Mouse (Mus musculus) heart, embryonic 13.5 days (tissue): ENCODE measurements at regions not wholly inside any gene's neighbourhood (a gene's known extent, or its start where the extent isn't known, plus 50 kb on each side); places are given as distances from the start of the nearest gene placed in this dataset.

Experiments used
- ATAC-seq: fragments of 200-750 bp; cut with Nextera tagmentation; 2 replicates; pipeline ENCODE4 v1.8.0; 2017; ENCODE audit warnings: moderate TSS enrichment; ENCODE audit not compliant: insufficient number of reproducible peaks, low FRiP score, low TSS enrichment; ENCODE audit errors: extremely low read depth
- H3K27ac ChIP-seq: fragments of 300-500 bp; sonication (generic); replicated peaks from 2 replicates; pipeline ENCODE4 v1.5.1; 2015; ENCODE audit warnings: moderate library complexity, mild to moderate bottlenecking, inconsistent platforms
- H3K27me3 ChIP-seq: fragments of 300-500 bp; sonication (generic); replicated peaks from 2 replicates; pipeline ENCODE4 v1.6.1; 2015; ENCODE audit warnings: mild to moderate bottlenecking, inconsistent platforms
- H3K36me3 ChIP-seq: fragments of 300-500 bp; sonication (generic); 2 replicates; pipeline ENCODE4 v1.6.1; 2015; ENCODE audit warnings: mild to moderate bottlenecking, inconsistent platforms
- H3K4me1 ChIP-seq: fragments of 300-500 bp; sonication (generic); 2 replicates; pipeline ENCODE4 v1.6.1; 2015; ENCODE audit warnings: inconsistent platforms
- H3K4me2 ChIP-seq: fragments of 300-500 bp; sonication (generic); 2 replicates; pipeline ENCODE4 v1.6.1; 2015; ENCODE audit warnings: inconsistent platforms, mild to moderate bottlenecking, moderate library complexity
- H3K4me3 ChIP-seq: fragments of 300-500 bp; sonication (generic); 2 replicates; pipeline ENCODE4 v1.5.1; 2015; ENCODE audit warnings: moderate library complexity, mild to moderate bottlenecking, inconsistent platforms
- H3K9ac ChIP-seq: fragments of 300-500 bp; sonication (generic); 2 replicates; pipeline ENCODE4 v1.6.1; 2015; ENCODE audit warnings: inconsistent platforms, mild to moderate bottlenecking, moderate library complexity
- H3K9me3 ChIP-seq: fragments of 300-500 bp; sonication (generic); 2 replicates; pipeline ENCODE4 v1.6.1; 2016; ENCODE audit warnings: inconsistent platforms
- whole genome bisulfite sequencing: fragments of 180-500 bp; shearing (Covaris S2); methylation state at CpG from one replicate; pipeline ENCODE4 v1.1.7; 2015; ENCODE audit warnings: mixed read lengths; 5-methylcytosine and 5-hydroxymethylcytosine counted together

- peaks cover 18% of the 10 kb centered on the region for H3K4me1 ChIP-seq
- 66% methylated on average over 3 of the region's 3 CpGs for WGBS
Measured at GRCm38 (mm10) chr13:40652916-40653315, 85.3 kb downstream of the Tfap2a start.

GRCm38 (mm10) chr13:40651056-40651455 is 87.1 kb downstream of the Tfap2a start:
- H3K4me2 ChIP-seq = peak overlapping the region; percentile 63
- H3K27me3 ChIP-seq = no peaks in the 10 kb centered on the region
- peak overlapping the region; percentile 58; the same call in 1 of the 2 replicates for H3K9ac ChIP-seq
- 47% methylated on average over 16 of the region's 16 CpGs for WGBS
- H3K4me1 ChIP-seq = peaks cover 18% of the 10 kb centered on the region
- no peaks in the 10 kb centered on the region for H3K36me3 ChIP-seq
- peak overlapping the region; percentile 32 for H3K4me3 ChIP-seq
- H3K27ac ChIP-seq = no peak overlapping the region
- no peaks in the 10 kb centered on the region for H3K9me3 ChIP-seq
- no peak for ATAC-seq

More at GRCm38 (mm10) chr13:40652916-40653315, 85.3 kb downstream of the Tfap2a start:
- no peak for ATAC-seq
- H3K4me2 ChIP-seq = no peak overlapping the region
- H3K9me3 ChIP-seq = no peaks in the 10 kb centered on the region
- no peak overlapping the region for H3K9ac ChIP-seq
- H3K27ac ChIP-seq = no peak overlapping the region
- H3K36me3 ChIP-seq = no peaks in the 10 kb centered on the region
- H3K27me3 ChIP-seq = no peaks in the 10 kb centered on the region
- no peak overlapping the region for H3K4me3 ChIP-seq

- Histone ChIP-seq H3K4me3 (no peak overlapping the region), H3K4me1 (peaks cover 18% of the 10 kb centered on the region), H3K9me3 (no peaks in the 10 kb centered on the region), H3K36me3 (no peaks in the 10 kb centered on the region), H3K9ac (no peak overlapping the region), H3K27ac (no peak overlapping the region), H3K4me2 (0 out of 2 replicates have a peak overlapping the region, but pooled peaks have one; percentile 7), H3K27me3 (no peaks in the 10 kb centered on the region)
- WGBS = 43% methylated on average over 10 of the region's 10 CpGs
- ATAC-seq = no peak
Measured at GRCm38 (mm10) chr13:40650036-40650709, 88.0 kb downstream of the Tfap2a start.

- Histone ChIP-seq H3K9me3 (no peaks in the 10 kb centered on the region), H3K9ac (no peak overlapping the region), H3K4me1 (peaks cover 18% of the 10 kb centered on the region), H3K4me2 (0 out of 2 replicates have a peak overlapping the region, but pooled peaks have one; percentile 7), H3K4me3 (no peak overlapping the region), H3K36me3 (no peaks in the 10 kb centered on the region), H3K27me3 (no peaks in the 10 kb centered on the region), H3K27ac (no peak overlapping the region)
- 48% methylated on average over 10 of the region's 10 CpGs for WGBS
- ATAC-seq = no peak
Measured at GRCm38 (mm10) chr13:40649096-40650035, 88.8 kb downstream of the Tfap2a start.

- Histone ChIP-seq H3K36me3 (no peaks in the 10 kb centered on the region), H3K27ac (no peak overlapping the region), H3K27me3 (no peaks in the 10 kb centered on the region), H3K4me1 (peaks cover 18% of the 10 kb centered on the region), H3K9ac (no peak overlapping the region), H3K4me3 (no peak overlapping the region), H3K9me3 (no peaks in the 10 kb centered on the region), H3K4me2 (no peak overlapping the region)
- WGBS = 87% methylated on average over 10 of the region's 10 CpGs
- no peak for ATAC-seq
Measured at GRCm38 (mm10) chr13:40646131-40646530, 92.0 kb downstream of the Tfap2a start.

- H3K4me1 ChIP-seq = peaks cover 14% of the 10 kb centered on the region
- no peak overlapping the region for H3K27ac ChIP-seq
- H3K4me2 ChIP-seq = no peak overlapping the region
- no peaks in the 10 kb centered on the region for H3K9me3 ChIP-seq
- no peak overlapping the region for H3K4me3 ChIP-seq
- no peak for ATAC-seq
- no peak overlapping the region for H3K9ac ChIP-seq
- WGBS = 73% methylated on average over 3 of the region's 3 CpGs
- no peaks in the 10 kb centered on the region for H3K36me3 ChIP-seq
- H3K27me3 ChIP-seq = no peaks in the 10 kb centered on the region
Measured at GRCm38 (mm10) chr13:40645646-40646045, 92.5 kb downstream of the Tfap2a start.

GRCm38 (mm10) chr13:40642931-40643330 is 95.2 kb downstream of the Tfap2a start:
- ATAC-seq = no peak
- no peak overlapping the region for H3K9ac ChIP-seq
- H3K4me2 ChIP-seq = no peak overlapping the region
- no peaks in the 10 kb centered on the region for H3K9me3 ChIP-seq
- no peaks in the 10 kb centered on the region for H3K4me1 ChIP-seq
- no peaks in the 10 kb centered on the region for H3K36me3 ChIP-seq
- 62% methylated on average over 6 of the region's 6 CpGs for WGBS
- no peak overlapping the region for H3K27ac ChIP-seq
- H3K4me3 ChIP-seq = no peak overlapping the region
- no peaks in the 10 kb centered on the region for H3K27me3 ChIP-seq

- H3K4me3 ChIP-seq = no peak overlapping the region
- no peak overlapping the region for H3K4me2 ChIP-seq
- H3K27ac ChIP-seq = no peak overlapping the region
- no peaks in the 10 kb centered on the region for H3K36me3 ChIP-seq
- H3K4me1 ChIP-seq = no peaks in the 10 kb centered on the region
- H3K9ac ChIP-seq = no peak overlapping the region
- no peaks in the 10 kb centered on the region for H3K27me3 ChIP-seq
- ATAC-seq = no peak
- WGBS = 73% methylated on average over 6 of the region's 6 CpGs
- no peaks in the 10 kb centered on the region for H3K9me3 ChIP-seq
Measured at GRCm38 (mm10) chr13:40637269-40637668, 100.9 kb downstream of the Tfap2a start.

GRCm38 (mm10) chr13:40617881-40618280 is 120.3 kb downstream of the Tfap2a start:
- H3K4me3 ChIP-seq = no peak overlapping the region
- H3K36me3 ChIP-seq = no peaks in the 10 kb centered on the region
- H3K9ac ChIP-seq = no peak overlapping the region
- no peak overlapping the region for H3K4me2 ChIP-seq
- H3K4me1 ChIP-seq = no peaks in the 10 kb centered on the region
- ATAC-seq = no peak
- WGBS = 92% methylated on average over 20 of the region's 20 CpGs
- no peaks in the 10 kb centered on the region for H3K27me3 ChIP-seq
- H3K9me3 ChIP-seq = no peaks in the 10 kb centered on the region; the same call in 1 of the 2 replicates
- no peak overlapping the region for H3K27ac ChIP-seq

- Histone ChIP-seq H3K36me3 (no peaks in the 10 kb centered on the region), H3K9ac (no peak overlapping the region), H3K4me3 (no peak overlapping the region), H3K4me1 (0 out of 2 replicates have a peak, but pooled peaks cover 8% of the 10 kb centered on the region), H3K4me2 (no peak overlapping the region), H3K27me3 (no peaks in the 10 kb centered on the region), H3K27ac (no peak overlapping the region), H3K9me3 (no peaks in the 10 kb centered on the region)
- WGBS = 64% methylated on average over 4 of the region's 4 CpGs
- no peak for ATAC-seq
Measured at GRCm38 (mm10) chr13:40608526-40608925, 129.7 kb downstream of the Tfap2a start.

- Histone ChIP-seq H3K36me3 (no peaks in the 10 kb centered on the region), H3K27ac (no peak overlapping the region), H3K27me3 (no peaks in the 10 kb centered on the region), H3K4me1 (0 out of 2 replicates have a peak, but pooled peaks cover 8% of the 10 kb centered on the region), H3K9me3 (no peaks in the 10 kb centered on the region), H3K4me3 (peak overlapping the region; percentile 41), H3K9ac (peak overlapping the region; percentile 56), H3K4me2 (peak overlapping the region; percentile 65)
- WGBS = 41% methylated on average over 25 of the region's 25 CpGs
- no peak for ATAC-seq
Measured at GRCm38 (mm10) chr13:40606405-40607271, 131.5 kb downstream of the Tfap2a start.
